Mouse (Mus musculus) liver, embryonic 11.5 days (tissue): Measurements from ENCODE around the gene Ptpdc1. TPM values are rescaled to one million over a fixed set of nuclear protein-coding genes. Genes with fewer than 3 reads are reported as not detected.

Experiments
- ATAC-seq: fragments of 200-750 bp; cut with Nextera tagmentation; replicated peaks from 2 replicates; pipeline ENCODE4 v1.8.0; 2017; ENCODE audit warnings: moderate number of reproducible peaks, mild to moderate bottlenecking, moderate TSS enrichment, moderate library complexity; ENCODE audit not compliant: low FRiP score
- DNase-seq: peaks from one replicate; pipeline ENCODE4 v3.0.0-alpha.2; 2017; ENCODE audit warnings: low spot score
- H3K27ac ChIP-seq: fragments of 300-500 bp; sonication (generic); 2 replicates; pipeline ENCODE4 v1.5.1; 2014; ENCODE audit warnings: mild to moderate bottlenecking, low read depth, low read length, control low read depth
- H3K27me3 ChIP-seq: fragments of 300-500 bp; sonication (generic); replicated peaks from 2 replicates; pipeline ENCODE4 v1.6.1; 2014; ENCODE audit warnings: low read length, mixed read lengths; ENCODE audit not compliant: control insufficient read depth, insufficient read depth
- H3K36me3 ChIP-seq: fragments of 300-500 bp; sonication (generic); 2 replicates; pipeline ENCODE4 v1.6.1; 2014; ENCODE audit warnings: mild to moderate bottlenecking, low read length, moderate library complexity, mixed read lengths; ENCODE audit not compliant: control insufficient read depth, insufficient read depth
- H3K4me1 ChIP-seq: fragments of 300-500 bp; sonication (generic); replicated peaks from 2 replicates; pipeline ENCODE4 v1.6.1; 2014; ENCODE audit warnings: low read length, mixed read lengths; ENCODE audit not compliant: control insufficient read depth, insufficient read depth
- H3K4me2 ChIP-seq: fragments of 300-500 bp; sonication (generic); 2 replicates; pipeline ENCODE4 v1.6.1; 2014; ENCODE audit warnings: mild to moderate bottlenecking, control low read depth, moderate library complexity
- H3K4me3 ChIP-seq: fragments of 300-500 bp; sonication (generic); 2 replicates; pipeline ENCODE4 v1.5.1; 2014; ENCODE audit warnings: low read depth, low read length, control low read depth
- H3K9ac ChIP-seq: fragments of 300-500 bp; sonication (generic); 2 replicates; pipeline ENCODE4 v1.6.1; 2014; ENCODE audit warnings: low read depth, low read length, control low read depth
- H3K9me3 ChIP-seq: fragments of 300-500 bp; sonication (generic); 2 replicates; pipeline ENCODE4 v1.6.1; 2016; ENCODE audit warnings: low read length, inconsistent platforms, mixed read lengths; ENCODE audit not compliant: control insufficient read depth
- WGBS: fragments of 180-500 bp; shearing (Covaris S2); extraction: QIAGEN DNeasy Blood & Tissue Kit; methylation state at CpG from one replicate; pipeline ENCODE4 v1.1.7; 2014; 5-methylcytosine and 5-hydroxymethylcytosine counted together
- polyA plus RNA-seq: library from polyadenylated mRNA; unstranded; fragments of >200 nt; fragmentation: Nextera tagmentation; extraction: Ambion mirVana; gene quantifications from 2 replicates; pipeline ENCODE4 v1.2.1, GENCODE M21; 2014

Ptpdc1 gene
- polyA plus RNA-seq, 1 experiment from 2014 or later: 3.4 TPM

DNA sequence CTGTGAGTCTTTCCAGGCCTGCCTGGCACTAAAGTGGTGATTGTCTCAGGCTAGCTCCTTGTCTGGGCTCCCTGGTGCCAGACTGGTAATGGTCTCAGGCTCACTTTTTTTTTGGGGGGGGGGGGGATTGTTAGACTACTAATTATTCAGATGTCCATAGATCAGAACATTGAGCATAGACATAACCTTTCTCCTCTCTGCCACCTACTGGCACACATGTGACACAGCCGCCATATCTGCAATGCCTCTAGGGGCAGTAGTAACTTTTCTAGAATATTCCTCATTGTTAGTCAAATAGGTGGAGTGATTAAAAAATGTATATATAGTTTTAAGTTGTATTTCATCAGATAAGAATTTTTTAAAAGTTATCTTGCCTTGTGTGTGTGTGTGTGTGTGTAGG lies 53.3 kb downstream of the Ptpdc1 start:
- Histone ChIP-seq H3K9me3 (no peaks in the 10 kb centered on the region), H3K4me3 (no peak overlapping the region), H3K9ac (no peak overlapping the region), H3K36me3 (no peaks in the 10 kb centered on the region), H3K27ac (no peak overlapping the region), H3K4me1 (peaks cover 3% of the 10 kb centered on the region; the same call in 1 of the 2 replicates), H3K4me2 (no peak overlapping the region), H3K27me3 (no peaks in the 10 kb centered on the region)
- 68% methylated on average over 1 of the region's 1 CpGs for WGBS
- DNase-seq: no peak
- ATAC-seq: no peak; the same call in 1 of the 2 replicates

DNA sequence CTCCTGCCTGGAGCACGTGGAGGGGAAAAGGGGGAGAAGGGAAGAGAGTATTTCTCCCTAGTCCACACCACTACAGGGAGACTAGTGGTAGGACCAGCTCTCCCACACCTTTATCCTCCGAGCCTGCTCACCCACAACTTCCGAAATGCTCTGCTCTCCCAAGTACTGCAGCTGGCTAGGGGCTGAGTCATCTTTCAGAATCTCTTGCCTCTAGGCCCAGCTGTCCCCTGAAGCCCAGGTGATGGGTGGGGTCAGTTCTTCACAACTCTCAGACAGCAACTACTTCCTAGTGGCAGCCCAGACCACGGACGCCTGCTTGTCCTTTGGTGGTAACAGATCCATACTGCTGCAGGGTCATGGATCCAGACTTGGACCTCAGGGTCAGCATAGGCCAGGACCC lies 54.2 kb downstream of the Ptpdc1 start:
- Histone ChIP-seq H3K4me3 (no peak overlapping the region), H3K27ac (no peak overlapping the region), H3K4me2 (no peak overlapping the region), H3K9me3 (no peaks in the 10 kb centered on the region), H3K9ac (no peak overlapping the region), H3K36me3 (no peaks in the 10 kb centered on the region), H3K27me3 (no peaks in the 10 kb centered on the region), H3K4me1 (peaks cover 3% of the 10 kb centered on the region; the same call in 1 of the 2 replicates)
- ATAC-seq (no peak), DNase-seq (no peak)
- 67% methylated on average over 5 of the region's 5 CpGs for WGBS

DNA sequence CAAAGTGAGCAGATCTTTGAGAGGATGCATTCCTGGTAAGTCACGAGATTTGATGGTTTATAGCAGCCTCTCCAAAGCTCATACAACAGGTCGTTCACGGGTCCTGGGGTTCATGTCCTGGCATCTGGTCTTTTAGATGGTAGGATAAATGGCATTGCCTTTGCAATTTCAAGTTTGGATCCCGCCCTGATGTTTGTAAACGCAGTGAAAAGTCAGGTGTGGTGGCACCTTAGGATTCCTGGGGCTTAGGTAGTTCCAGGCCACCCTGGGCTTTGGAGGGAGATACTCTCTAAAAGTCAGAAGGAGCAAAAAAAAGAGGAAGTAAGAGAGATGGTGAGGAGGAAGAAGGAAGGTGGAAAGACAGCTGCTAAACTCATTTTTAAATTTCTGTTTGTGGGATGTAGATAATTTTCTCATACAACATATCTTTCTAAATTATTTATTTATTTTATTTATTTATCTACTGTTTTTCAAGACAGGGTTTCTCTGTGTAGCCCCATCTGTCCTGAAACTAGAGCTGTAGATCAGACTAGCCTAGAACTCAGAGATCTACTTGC lies 55.8 kb downstream of the Ptpdc1 start:
- Histone ChIP-seq H3K9ac (no peak overlapping the region), H3K9me3 (no peaks in the 10 kb centered on the region), H3K4me2 (no peak overlapping the region), H3K4me1 (peaks cover 3% of the 10 kb centered on the region; the same call in 1 of the 2 replicates), H3K27ac (no peak overlapping the region), H3K4me3 (no peak overlapping the region), H3K36me3 (no peaks in the 10 kb centered on the region), H3K27me3 (no peaks in the 10 kb centered on the region)
- no peak for DNase-seq
- 71% methylated on average over 5 of the region's 5 CpGs for WGBS
- ATAC-seq: no peak

DNA sequence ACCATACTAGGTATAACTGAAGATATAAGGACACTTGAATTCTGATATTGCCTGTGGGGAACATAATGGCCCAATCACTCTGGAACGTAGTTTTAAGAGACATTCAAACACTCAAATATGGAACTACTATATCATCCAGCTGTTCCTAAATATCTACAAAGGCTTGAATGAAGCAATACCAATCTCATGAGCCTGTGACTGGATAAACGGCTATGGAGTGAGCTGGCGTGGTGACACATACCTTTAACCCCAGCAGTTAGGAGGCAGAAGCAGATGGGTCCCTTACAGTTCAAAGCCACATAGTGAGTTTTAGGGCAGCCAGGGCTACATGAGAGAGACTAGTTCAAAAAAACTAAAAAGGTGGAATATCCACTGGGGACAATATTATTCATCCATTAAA lies 57.8 kb downstream of the Ptpdc1 start:
- 84% methylated on average over 3 of the region's 3 CpGs for WGBS
- DNase-seq: no peak
- ATAC-seq: no peak
- no peaks in the 10 kb centered on the region for H3K27me3 ChIP-seq
- H3K9me3 ChIP-seq: no peaks in the 10 kb centered on the region
- no peaks in the 10 kb centered on the region for H3K36me3 ChIP-seq
- no peaks in the 10 kb centered on the region for H3K4me1 ChIP-seq
- no peak overlapping the region for H3K4me3 ChIP-seq
- no peak overlapping the region for H3K27ac ChIP-seq
- H3K4me2 ChIP-seq: no peak overlapping the region
- H3K9ac ChIP-seq: no peak overlapping the region

DNA sequence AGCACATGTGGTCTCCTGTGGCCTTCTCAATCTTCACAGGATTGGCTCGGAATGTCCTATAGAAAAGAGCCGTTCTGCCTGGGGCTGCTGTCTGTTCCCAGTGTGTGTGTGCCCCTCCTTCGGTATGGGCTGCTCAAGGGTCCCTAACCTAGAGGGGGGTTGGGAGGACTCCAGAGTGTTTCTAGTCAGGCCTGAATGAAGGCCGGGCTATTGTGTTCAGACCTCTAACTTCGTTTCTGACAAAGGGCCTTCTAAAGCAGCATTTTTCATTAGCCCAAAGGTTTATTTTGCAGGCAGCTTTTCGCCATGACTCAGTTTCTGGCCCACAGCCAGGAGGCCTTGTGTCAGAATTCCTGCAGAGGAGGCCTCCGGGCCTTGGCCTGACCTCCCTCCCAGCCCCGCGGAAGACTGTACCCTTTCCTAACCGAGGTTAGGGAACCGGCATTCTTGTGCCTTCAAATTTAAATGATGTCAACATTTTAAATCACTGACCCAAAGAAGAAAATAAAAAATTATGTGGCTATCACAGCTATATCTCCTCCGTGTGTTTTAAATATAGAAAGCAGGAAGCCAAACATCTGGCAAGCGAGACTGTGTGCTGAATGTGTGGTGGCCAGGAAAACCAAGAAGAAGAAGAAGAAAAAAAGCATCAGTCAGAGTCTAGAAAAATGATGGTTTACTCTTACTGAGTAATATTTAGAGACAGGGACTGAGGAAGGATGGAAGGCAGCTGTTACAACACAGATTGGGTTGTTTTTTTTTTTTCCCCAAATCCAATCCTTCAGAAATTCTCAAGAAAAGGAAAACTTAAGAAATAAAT lies 59.1 kb downstream of the Ptpdc1 start:
- 54% methylated on average over 13 of the region's 13 CpGs for WGBS

GRCm38 (mm10) chr13:48564881-48565600 lies 60.4 kb downstream of the Ptpdc1 start:
- no peaks in the 10 kb centered on the region for H3K27me3 ChIP-seq
- H3K9ac ChIP-seq: no peak overlapping the region
- no peaks in the 10 kb centered on the region for H3K36me3 ChIP-seq
- no peaks in the 10 kb centered on the region for H3K4me1 ChIP-seq
- no peak overlapping the region for H3K4me2 ChIP-seq
- ATAC-seq (no peak), DNase-seq (no peak)
- H3K4me3 ChIP-seq: no peak overlapping the region
- H3K27ac ChIP-seq: no peak overlapping the region; the same call in 1 of the 2 replicates
- WGBS: 77% methylated on average over 5 of the region's 5 CpGs
- H3K9me3 ChIP-seq: no peaks in the 10 kb centered on the region

More for the DNA sequence above, 59.1 kb downstream of the Ptpdc1 start:
- H3K4me2 ChIP-seq: no peak overlapping the region
- peak overlapping the region; percentile 74 for H3K27ac ChIP-seq
- DNase-seq (no peak), ATAC-seq (no peak)
- H3K36me3 ChIP-seq: no peaks in the 10 kb centered on the region
- H3K4me1 ChIP-seq: no peaks in the 10 kb centered on the region
- H3K9me3 ChIP-seq: no peaks in the 10 kb centered on the region
- no peak overlapping the region for H3K9ac ChIP-seq
- H3K27me3 ChIP-seq: no peaks in the 10 kb centered on the region
- no peak overlapping the region for H3K4me3 ChIP-seq

- H3K4me2 ChIP-seq: no peak overlapping the region
- H3K4me1 ChIP-seq: no peaks in the 10 kb centered on the region
- H3K9ac ChIP-seq: no peak overlapping the region
- H3K36me3 ChIP-seq: no peaks in the 10 kb centered on the region
- DNase-seq (no peak), ATAC-seq (no peak)
- no peak overlapping the region for H3K27ac ChIP-seq
- H3K9me3 ChIP-seq: no peaks in the 10 kb centered on the region
- no peaks in the 10 kb centered on the region for H3K27me3 ChIP-seq
- 88% methylated on average over 5 of the region's 5 CpGs for WGBS
- H3K4me3 ChIP-seq: no peak overlapping the region
Measured at GRCm38 (mm10) chr13:48562336-48562735, 63.1 kb downstream of the Ptpdc1 start.

- H3K9me3 ChIP-seq: no peaks in the 10 kb centered on the region
- H3K4me3 ChIP-seq: no peak overlapping the region
- H3K4me2 ChIP-seq: no peak overlapping the region
- no peaks in the 10 kb centered on the region for H3K27me3 ChIP-seq
- H3K36me3 ChIP-seq: no peaks in the 10 kb centered on the region
- DNase-seq (peak; percentile 28), ATAC-seq (no peak)
- no peak overlapping the region for H3K9ac ChIP-seq
- H3K27ac ChIP-seq: no peak overlapping the region
- no peaks in the 10 kb centered on the region for H3K4me1 ChIP-seq
- WGBS: 90% methylated on average over 2 of the region's 2 CpGs
Measured at GRCm38 (mm10) chr13:48561481-48561880, 64.0 kb downstream of the Ptpdc1 start.
